Mouse (Mus musculus) adipocyte (in vitro differentiated cells): ENCODE measurements around the gene Myl7.
A peak's percentile ranks its signal among the peaks of the same experiment; 100 is the strongest.
"Not testable (repeated sequence)": the region's sequence is repeated elsewhere in the genome, so short reads cannot be mapped to it uniquely, and the experiment has no call there.

Source experiments
- DNase-seq: peaks from one replicate; pipeline ENCODE4 v3.0.0-alpha.2; 2016; ENCODE audit warnings: low spot score

Gene Myl7

GRCm38 (mm10) chr11:5903844-5904243 lies 5.3 kb upstream of the Myl7 start:
- no peak for DNase-seq

- DNase-seq = no peak
Observed at GRCm38 (mm10) chr11:5902390-5902789, 3.8 kb upstream of the Myl7 start.

GRCm38 (mm10) chr11:5901950-5902349 lies 3.4 kb upstream of the Myl7 start:
- DNase-seq = no peak

- no peak for DNase-seq
Observed at GRCm38 (mm10) chr11:5901320-5901719, 2.7 kb upstream of the Myl7 start.

GRCm38 (mm10) chr11:5899286-5899685 lies 704 bp upstream of the Myl7 start:
- DNase-seq = no peak

- no peak for DNase-seq
Observed at GRCm38 (mm10) chr11:5897839-5898238, 743 bp downstream of the Myl7 start.

- DNase-seq = no peak
Observed at GRCm38 (mm10) chr11:5897230-5897629, 1.4 kb downstream of the Myl7 start.

- no peak for DNase-seq
Observed at GRCm38 (mm10) chr11:5893807-5894206, 4.8 kb downstream of the Myl7 start.

GRCm38 (mm10) chr11:5892810-5893368 lies 5.7 kb downstream of the Myl7 start:
- DNase-seq = no peak

GRCm38 (mm10) chr11:5892151-5892591 lies 6.4 kb downstream of the Myl7 start:
- no peak for DNase-seq

- DNase-seq = not testable (repeated sequence)
Observed at GRCm38 (mm10) chr11:5888563-5888962, 10.0 kb downstream of the Myl7 start.

- no peak for DNase-seq
Observed at GRCm38 (mm10) chr11:5887250-5887649, 11.3 kb downstream of the Myl7 start.

GRCm38 (mm10) chr11:5886187-5886586 lies 12.4 kb downstream of the Myl7 start:
- peak; percentile 88 for DNase-seq

- DNase-seq = peak; percentile 22
Observed at GRCm38 (mm10) chr11:5882518-5882917, 16.1 kb downstream of the Myl7 start.

- DNase-seq = peak; percentile 44
Observed at GRCm38 (mm10) chr11:5879905-5880304, 18.7 kb downstream of the Myl7 start.

- DNase-seq = no peak
Observed at GRCm38 (mm10) chr11:5878661-5879060, 19.9 kb downstream of the Myl7 start.

- DNase-seq = peak; percentile 98
Observed at GRCm38 (mm10) chr11:5877921-5878526, 20.6 kb downstream of the Myl7 start, which contains the start of gene Pold2. TSS of gene Pold2 (minus strand) at chr11:5878292.

- DNase-seq = peak; percentile 14
Observed at GRCm38 (mm10) chr11:5877421-5877820, 21.2 kb downstream of the Myl7 start.

- no peak for DNase-seq
Observed at GRCm38 (mm10) chr11:5873192-5873591, 25.4 kb downstream of the Myl7 start.

GRCm38 (mm10) chr11:5872707-5873106 lies 25.9 kb downstream of the Myl7 start:
- no peak for DNase-seq

- DNase-seq = no peak
Observed at GRCm38 (mm10) chr11:5870069-5870468, 28.5 kb downstream of the Myl7 start.

- DNase-seq = no peak
Observed at GRCm38 (mm10) chr11:5869331-5869730, 29.3 kb downstream of the Myl7 start.

GRCm38 (mm10) chr11:5868324-5868723 lies 30.3 kb downstream of the Myl7 start:
- no peak for DNase-seq

GRCm38 (mm10) chr11:5867196-5867595 lies 31.4 kb downstream of the Myl7 start:
- no peak for DNase-seq
